Comparison of ENCODE assay signal across 12 mouse cellular contexts in genomic region chr19:29926101-29926755, GRCm38 (mm10). TPM values are rescaled to one million over a fixed set of nuclear protein-coding genes. Genes with fewer than 3 reads are reported as not detected.
DNase-seq lines count a peak whose midpoint lies in the region; ATAC-seq lines count a peak whose summit lies in the region.
"Had no signal": no experiment of that assay in that cellular context is flagged by ENCODE, and none has a peak within 500 bp of the region (broad histone marks: within the 10 kb centered on the region; RNA-seq: fewer than 3 reads in every experiment).

No protein-coding gene starts in this region.

- ATAC-seq in kidney, embryonic 14.5 days (ENCODE audit: low FRiP score, low TSS enrichment): peak; percentile 71
- ATAC-seq in embryonic facial prominence, embryonic 14.5 days (ENCODE audit: low read depth): no peak
- ATAC-seq in heart, embryonic 15.5 days (replicated peaks; ENCODE audit: insufficient number of reproducible peaks, insufficient read depth, low FRiP score, low read depth): no peak
- no peak for ATAC-seq in forebrain, embryonic 12.5 days (ENCODE audit: low FRiP score)
- ATAC-seq: forebrain, embryonic 13.5 days had no signal

- H3K9ac ChIP-seq in kidney, embryonic 14.5 days (ENCODE audit: low read depth, low read length): peak overlapping the region; percentile 14; the same call in 1 of the 2 replicates
- no peak overlapping the region for H3K9ac ChIP-seq in embryonic facial prominence, embryonic 14.5 days (ENCODE audit: low read depth, low read length)
- H3K9ac ChIP-seq in heart, embryonic 15.5 days: no peak overlapping the region
- H3K9ac ChIP-seq in forebrain, embryonic 12.5 days: no peak overlapping the region
- H3K9ac ChIP-seq: forebrain, embryonic 13.5 days had no signal

- peak overlapping the region; percentile 23 for H3K4me3 ChIP-seq in kidney, embryonic 14.5 days (ENCODE audit: low read length)
- H3K4me3 ChIP-seq in embryonic facial prominence, embryonic 14.5 days (ENCODE audit: low read depth, low read length): no peak overlapping the region
- H3K4me3 ChIP-seq in heart, embryonic 15.5 days: peak overlapping the region; percentile 19
- H3K4me3 ChIP-seq in forebrain, embryonic 12.5 days (replicated peaks): no peak overlapping the region
- H3K4me3 ChIP-seq: forebrain, embryonic 13.5 days had no signal

- no peaks in the 10 kb centered on the region for H3K36me3 ChIP-seq in kidney, embryonic 14.5 days (ENCODE audit: control insufficient read depth, insufficient read depth, low read length)
- H3K36me3 ChIP-seq in embryonic facial prominence, embryonic 14.5 days (ENCODE audit: control insufficient read depth, insufficient read depth, low read length): no peaks in the 10 kb centered on the region
- no peaks in the 10 kb centered on the region for H3K36me3 ChIP-seq in heart, embryonic 15.5 days
- H3K36me3 ChIP-seq in forebrain, embryonic 12.5 days (replicated peaks): no peaks in the 10 kb centered on the region

- no peaks in the 10 kb centered on the region for H3K27me3 ChIP-seq in kidney, embryonic 14.5 days (ENCODE audit: control insufficient read depth, insufficient read depth, low read length)
- H3K27me3 ChIP-seq in embryonic facial prominence, embryonic 14.5 days (replicated peaks; ENCODE audit: control insufficient read depth, insufficient read depth, low read length): no peaks in the 10 kb centered on the region
- no peaks in the 10 kb centered on the region for H3K27me3 ChIP-seq in heart, embryonic 15.5 days
- H3K27me3 ChIP-seq in forebrain, embryonic 12.5 days: 0 out of 2 replicates have a peak, but pooled peaks cover 4% of the 10 kb centered on the region
- H3K27me3 ChIP-seq: CH12.LX; forebrain, embryonic 13.5 days had no signal

- H3K27ac ChIP-seq in kidney, embryonic 14.5 days (ENCODE audit: low read depth, low read length): peak overlapping the region; percentile 73
- no peak overlapping the region for H3K27ac ChIP-seq in embryonic facial prominence, embryonic 14.5 days (replicated peaks; ENCODE audit: low read depth, low read length)
- H3K27ac ChIP-seq in heart, embryonic 15.5 days: peak overlapping the region; percentile 37
- no peak overlapping the region for H3K27ac ChIP-seq in forebrain, embryonic 12.5 days
- H3K27ac ChIP-seq: forebrain, embryonic 13.5 days had no signal

- H3K9me3 ChIP-seq in kidney, embryonic 14.5 days (ENCODE audit: control insufficient read depth, low read length): no peaks in the 10 kb centered on the region
- H3K9me3 ChIP-seq in embryonic facial prominence, embryonic 14.5 days (ENCODE audit: control insufficient read depth, low read length): no peaks in the 10 kb centered on the region
- no peaks in the 10 kb centered on the region for H3K9me3 ChIP-seq in heart, embryonic 15.5 days (replicated peaks)
- no peaks in the 10 kb centered on the region for H3K9me3 ChIP-seq in forebrain, embryonic 12.5 days
- H3K9me3 ChIP-seq: forebrain, embryonic 13.5 days had no signal

- H3K4me2 ChIP-seq in kidney, embryonic 14.5 days (replicated peaks; ENCODE audit: low read depth, low read length): peak overlapping the region; percentile 28
- H3K4me2 ChIP-seq in embryonic facial prominence, embryonic 14.5 days (ENCODE audit: low read depth, low read length): peak overlapping the region; percentile 2; the same call in 1 of the 2 replicates
- H3K4me2 ChIP-seq in heart, embryonic 15.5 days: peak overlapping the region; percentile 40
- no peak overlapping the region for H3K4me2 ChIP-seq in forebrain, embryonic 12.5 days
- H3K4me2 ChIP-seq: forebrain, embryonic 13.5 days had no signal

- H3K4me1 ChIP-seq in kidney, embryonic 14.5 days (ENCODE audit: control insufficient read depth, insufficient read depth, low read length): peaks cover 37% of the 10 kb centered on the region
- H3K4me1 ChIP-seq in embryonic facial prominence, embryonic 14.5 days (ENCODE audit: control insufficient read depth, insufficient read depth, low read length): peaks cover 16% of the 10 kb centered on the region
- H3K4me1 ChIP-seq in heart, embryonic 15.5 days (replicated peaks): peaks cover 22% of the 10 kb centered on the region
- H3K4me1 ChIP-seq in forebrain, embryonic 12.5 days: no peaks in the 10 kb centered on the region

- DNase-seq in kidney, adult 9 months: no peak
- DNase-seq in embryonic facial prominence, embryonic 14.5 days (ENCODE audit: low spot score): peak; percentile 35
- peak; percentile 56 for DNase-seq in kidney, postnatal 14 days
- no peak for DNase-seq in thymus, adult 18-20 months
- DNase-seq in adrenal gland, postnatal 10 days: no peak
- DNase-seq: adrenal gland, postnatal 25 days; retina, postnatal 1 day had no signal

- WGBS in kidney, embryonic 14.5 days: 14% methylated on average over 12 of the region's 12 CpGs
- WGBS in embryonic facial prominence, embryonic 14.5 days: 42% methylated on average over 12 of the region's 12 CpGs
- 25% methylated on average over 12 of the region's 12 CpGs for WGBS in heart, embryonic 15.5 days
- WGBS in forebrain, embryonic 12.5 days: 77% methylated on average over 12 of the region's 12 CpGs

RNA-seq across cellular contexts. Expression of gene Il33, which starts 1.3 kb away (rescaled TPM):
- polyA plus RNA-seq in kidney, embryonic 14.5 days (2014; fragmentation: Nextera tagmentation; extraction: Ambion mirVana): 28.0 and 28.3 TPM in 2 replicates
- polyA plus RNA-seq in embryonic facial prominence, embryonic 14.5 days (2014; fragmentation: Nextera tagmentation; extraction: Ambion mirVana): 11.2 and 12.3 TPM in 2 replicates
- 9.5 and 10.2 TPM in 2 replicates for polyA plus RNA-seq in heart, embryonic 15.5 days (2015; fragmentation: Nextera tagmentation; extraction: Ambion mirVana)
- polyA plus RNA-seq in forebrain, embryonic 12.5 days (2016; fragmentation: Nextera tagmentation; extraction: Ambion mirVana): 0.52 and 0.62 TPM in 2 replicates
- total RNA-seq in adrenal gland, postnatal 10 days (2021): 10 to 100 TPM; 14.5 to 15.9 TPM

Comparison
In these comparisons a context has a peak if more than half of its experiments do, and no peak if none do; other contexts are left out.
1. DNase-seq: peak in embryonic facial prominence, embryonic 14.5 days (single experiment) and kidney, postnatal 14 days (single experiment); none in kidney, adult 9 months (single experiment), thymus, adult 18-20 months (0 of 2) and adrenal gland, postnatal 10 days (single experiment).
2. H3K27ac ChIP-seq: peak in kidney, embryonic 14.5 days (single experiment) and heart, embryonic 15.5 days (single experiment); none in embryonic facial prominence, embryonic 14.5 days (single experiment) and forebrain, embryonic 12.5 days (single experiment).
3. H3K4me3 ChIP-seq: peak in kidney, embryonic 14.5 days (single experiment) and heart, embryonic 15.5 days (single experiment); none in embryonic facial prominence, embryonic 14.5 days (single experiment) and forebrain, embryonic 12.5 days (single experiment).